Mouse (Mus musculus): ENCODE data around the gene Tmem132a.

GRCm38 (mm10) chr19:10880085-10880974, 10.6 kb upstream of the Tmem132a start:
- TF ChIP-seq CTCF (IDR thresholded peaks at IDR 0.05; ENCODE audit: low read depth, low read length) (peak; percentile 31; the same call in 1 of the 2 replicates), POLR2A (IDR thresholded peaks at IDR 0.05; ENCODE audit: borderline replicate concordance, low read depth, low read length) (no peak)
